Mouse (Mus musculus) mesoderm, embryonic 11.5 days (tissue): ENCODE results near the gene Bcl2l2.

Experiments
- DNase-seq: peaks from one replicate; pipeline ENCODE4 v3.0.0-alpha.2; 2012; ENCODE audit warnings: low read depth, low spot score

The Bcl2l2 gene

GRCm38 (mm10) chr14:54936831-54937160, 53.6 kb downstream of the Bcl2l2 start:
- DNase-seq, result no peak

GRCm38 (mm10) chr14:54937361-54938182, 54.4 kb downstream of the Bcl2l2 start:
- no peak for DNase-seq
